Mouse (Mus musculus) CH12.LX (cell line): Measurements from ENCODE around the gene Fhl3. TPM values are rescaled to one million over a fixed set of nuclear protein-coding genes. Genes with fewer than 3 reads are reported as not detected.

ENCODE experiments used
- DNase-seq: peaks from one replicate; pipeline ENCODE4 v3.0.0-alpha.2; 2013; ENCODE audit errors: extremely low read depth
- H3K27ac ChIP-seq: 2 replicates; pipeline ENCODE4 v1.5.1; 2012; ENCODE audit warnings: low read depth, mild to moderate bottlenecking, control low read depth, moderate library complexity; ENCODE audit not compliant: insufficient read depth
- H3K27me3 ChIP-seq: replicated peaks from 2 replicates; pipeline ENCODE3; 2012; ENCODE audit warnings: inconsistent platforms
- H3K36me3 ChIP-seq, 2 experiments: replicated peaks in 1 of 2; 2 replicates each; pipeline versions ENCODE3 to v1.6.1; 2012; ENCODE audit warnings: inconsistent platforms in 1 of 2, low read length in 1 of 2, mild to moderate bottlenecking in 1 of 2, mixed read lengths in 1 of 2, moderate library complexity in 1 of 2; ENCODE audit not compliant: control insufficient read depth in 1 of 2, insufficient read depth in 1 of 2
- H3K4me1 ChIP-seq, 2 experiments: 2 replicates each; pipeline ENCODE4 v1.6.1; 2012; ENCODE audit warnings: inconsistent platforms in 1 of 2, moderate library complexity in 1 of 2; ENCODE audit not compliant: insufficient read depth in 2 of 2, control insufficient read depth in 1 of 2
- H3K4me2 ChIP-seq: 2 replicates; pipeline ENCODE4 v1.6.1; 2012; ENCODE audit warnings: low read depth, mild to moderate bottlenecking, control low read depth; ENCODE audit not compliant: poor library complexity, insufficient read depth, severe bottlenecking
- H3K4me3 ChIP-seq, 3 experiments: fragments of 150-350 bp in 1 of 3; sonication (generic) in 1 of 3; replicated peaks in 1 of 3; 2 replicates each; pipeline versions ENCODE3 to v1.5.1; 2011 to 2012; ENCODE audit warnings: low read depth in 2 of 3, low read length in 2 of 3, mild to moderate bottlenecking in 2 of 3, moderate library complexity in 2 of 3, control low read depth in 1 of 3, improper control_type of control experiment in 1 of 3, inconsistent platforms in 1 of 3, mixed read lengths in 1 of 3; ENCODE audit not compliant: poor library complexity in 1 of 3
- H3K79me2 ChIP-seq: replicated peaks from 2 replicates; pipeline ENCODE4 v1.6.1; 2012; ENCODE audit warnings: mild to moderate bottlenecking, moderate library complexity; ENCODE audit not compliant: control insufficient read depth, poor library complexity, insufficient read depth, severe bottlenecking; ENCODE audit errors: extremely low read depth
- H3K9ac ChIP-seq: 2 replicates; pipeline ENCODE4 v1.6.1; 2012; ENCODE audit warnings: low read depth, mild to moderate bottlenecking, control low read depth, moderate library complexity; ENCODE audit not compliant: insufficient read depth
- H3K9me3 ChIP-seq: replicated peaks from 2 replicates; pipeline ENCODE3; 2012; ENCODE audit warnings: low read length, inconsistent platforms, mixed read lengths
- CHD1 ChIP-seq: IDR thresholded peaks from 2 replicates; pipeline ENCODE4 v1.6.1; 2012; ENCODE audit warnings: low read depth, low read length, improper control_type of control experiment, inconsistent platforms
- CHD2 ChIP-seq: IDR thresholded peaks from 2 replicates; pipeline ENCODE4 v1.6.1; 2011; ENCODE audit warnings: low read length, improper control_type of control experiment
- CTCF ChIP-seq, 2 experiments: IDR thresholded peaks in 1 of 2; conservative IDR thresholded peaks in 1 of 2; 2 replicates each; pipeline ENCODE4 v1.5.1; 2011 to 2012; ENCODE audit warnings: low read depth in 2 of 2, low read length in 2 of 2, improper control_type of control experiment in 1 of 2, inconsistent platforms in 1 of 2, mild to moderate bottlenecking in 1 of 2, moderate library complexity in 1 of 2
- ELF1 ChIP-seq: IDR thresholded peaks from 2 replicates; pipeline ENCODE4 v1.6.1; 2014; ENCODE audit warnings: low read depth, mild to moderate bottlenecking, inconsistent platforms, low read length, improper control_type of control experiment
- EP300 ChIP-seq: IDR thresholded peaks from 2 replicates; pipeline ENCODE4 v1.6.1; 2011; ENCODE audit warnings: low read length, improper control_type of control experiment
- GABPA ChIP-seq: IDR thresholded peaks from 2 replicates; pipeline ENCODE4 v1.6.1; 2012; ENCODE audit warnings: low read depth, low read length, improper control_type of control experiment, inconsistent platforms; ENCODE audit not compliant: insufficient replicate concordance
- HCFC1 ChIP-seq: IDR thresholded peaks from 2 replicates; pipeline ENCODE4 v1.6.1; 2012; ENCODE audit warnings: low read depth, mild to moderate bottlenecking, inconsistent platforms, low read length, improper control_type of control experiment
- IRF4 ChIP-seq: IDR thresholded peaks from 2 replicates; pipeline ENCODE4 v1.6.1; 2014; ENCODE audit warnings: low read depth, mild to moderate bottlenecking, inconsistent platforms, low read length, improper control_type of control experiment
- JUN ChIP-seq: IDR thresholded peaks from 2 replicates; pipeline ENCODE4 v1.6.1; 2011; ENCODE audit warnings: low read depth, mild to moderate bottlenecking, low read length, improper control_type of control experiment, moderate library complexity; ENCODE audit not compliant: insufficient read depth
- JUND ChIP-seq: conservative IDR thresholded peaks from 2 replicates; pipeline ENCODE4 v1.6.1; 2011; ENCODE audit warnings: low read depth, low read length, improper control_type of control experiment
- KAT2A ChIP-seq: IDR thresholded peaks from 2 replicates; pipeline ENCODE4 v1.6.1; 2012; ENCODE audit warnings: low read length, improper control_type of control experiment, inconsistent platforms; ENCODE audit not compliant: insufficient replicate concordance
- MAFK ChIP-seq: IDR thresholded peaks from 2 replicates; pipeline ENCODE4 v1.6.1; 2011; ENCODE audit warnings: low read length, improper control_type of control experiment; ENCODE audit not compliant: insufficient replicate concordance
- MEF2A ChIP-seq: IDR thresholded peaks from 2 replicates; pipeline ENCODE4 v1.6.1; 2014; ENCODE audit warnings: low read depth, mild to moderate bottlenecking, inconsistent platforms, low read length, improper control_type of control experiment, borderline replicate concordance
- MXI1 ChIP-seq: IDR thresholded peaks from 2 replicates; pipeline ENCODE4 v1.6.1; 2011; ENCODE audit warnings: mild to moderate bottlenecking, low read depth, low read length, improper control_type of control experiment
- MYC ChIP-seq: IDR thresholded peaks from 2 replicates; pipeline ENCODE4 v1.6.1; 2011; ENCODE audit warnings: low read depth, mild to moderate bottlenecking, improper control_type of control experiment, low read length
- NRF1 ChIP-seq: IDR thresholded peaks from 2 replicates; pipeline ENCODE4 v1.6.1; 2014; ENCODE audit warnings: low read depth, mild to moderate bottlenecking, inconsistent platforms, low read length, improper control_type of control experiment, moderate library complexity
- PAX5 ChIP-seq: IDR thresholded peaks from 2 replicates; pipeline ENCODE4 v1.6.1; 2012; ENCODE audit warnings: low read length, inconsistent platforms, mixed read lengths
- POLR2A ChIP-seq: IDR thresholded peaks from 2 replicates; pipeline ENCODE4 v1.6.1; 2011; ENCODE audit warnings: low read depth, mild to moderate bottlenecking, improper control_type of control experiment, low read length
- SIN3A ChIP-seq: IDR thresholded peaks from 2 replicates; pipeline ENCODE4 v1.6.1; 2012; ENCODE audit warnings: low read length, improper control_type of control experiment, inconsistent platforms
- TBP ChIP-seq: conservative IDR thresholded peaks from 2 replicates; pipeline ENCODE4 v1.6.1; 2011; ENCODE audit warnings: low read depth, low read length, improper control_type of control experiment
- TCF12 ChIP-seq: IDR thresholded peaks from 2 replicates; pipeline ENCODE4 v1.6.1; 2014; ENCODE audit warnings: low read depth, mild to moderate bottlenecking, inconsistent platforms, low read length, improper control_type of control experiment
- UBTF ChIP-seq: IDR thresholded peaks from 2 replicates; pipeline ENCODE4 v1.6.1; 2012; ENCODE audit warnings: low read depth, mild to moderate bottlenecking, inconsistent platforms, low read length, improper control_type of control experiment, moderate library complexity
- ZKSCAN1 ChIP-seq: IDR thresholded peaks from 2 replicates; pipeline ENCODE4 v1.6.1; 2012; ENCODE audit warnings: low read depth, inconsistent platforms, low read length, improper control_type of control experiment, borderline replicate concordance
- ZMIZ1 ChIP-seq: IDR thresholded peaks from 2 replicates; pipeline ENCODE4 v1.6.1; 2012; ENCODE audit warnings: low read depth, mild to moderate bottlenecking, inconsistent platforms, low read length, improper control_type of control experiment
- dilution Hi-C: fragments of 300-500 bp; cut with MboI; formaldehyde crosslinking; loops from 2 replicates; pipeline ENCODE4 v1.14.3; 2020; ENCODE audit warnings: low sequenced_read_pairs; ENCODE audit not compliant: extremely low pct_unique_long_range_greater_than_20kb, extremely low pct_ligation_motif_present
- in situ Hi-C: fragments of 300-500 bp; cut with MboI; formaldehyde crosslinking; loops from 3 replicates; pipeline ENCODE4 v1.14.3; 2019; ENCODE audit warnings: low sequenced_read_pairs, low pct_ligation_motif_present, low pct_unique_long_range_greater_than_20kb, mixed read lengths
- polyA plus RNA-seq: library from polyadenylated mRNA; unstranded; fragments of >175 nt; gene quantifications from 2 replicates; pipeline ENCODE4 v1.2.1, GENCODE M21; 2012; ENCODE audit warnings: low read depth; ENCODE audit not compliant: insufficient read length
- total RNA-seq, 2 experiments: library from RNA; depleted of rRNA; stranded (reverse); fragments of 300-350 nt in 1 of 2; fragments of >200 nt in 1 of 2; gene quantifications; 2 replicates each; pipeline ENCODE4 v1.2.3; 2012 to 2014

Fhl3 gene
- total and polyA plus RNA-seq, 3 experiments: 4.1 to 20.8 (median 10.8) TPM

DNA sequence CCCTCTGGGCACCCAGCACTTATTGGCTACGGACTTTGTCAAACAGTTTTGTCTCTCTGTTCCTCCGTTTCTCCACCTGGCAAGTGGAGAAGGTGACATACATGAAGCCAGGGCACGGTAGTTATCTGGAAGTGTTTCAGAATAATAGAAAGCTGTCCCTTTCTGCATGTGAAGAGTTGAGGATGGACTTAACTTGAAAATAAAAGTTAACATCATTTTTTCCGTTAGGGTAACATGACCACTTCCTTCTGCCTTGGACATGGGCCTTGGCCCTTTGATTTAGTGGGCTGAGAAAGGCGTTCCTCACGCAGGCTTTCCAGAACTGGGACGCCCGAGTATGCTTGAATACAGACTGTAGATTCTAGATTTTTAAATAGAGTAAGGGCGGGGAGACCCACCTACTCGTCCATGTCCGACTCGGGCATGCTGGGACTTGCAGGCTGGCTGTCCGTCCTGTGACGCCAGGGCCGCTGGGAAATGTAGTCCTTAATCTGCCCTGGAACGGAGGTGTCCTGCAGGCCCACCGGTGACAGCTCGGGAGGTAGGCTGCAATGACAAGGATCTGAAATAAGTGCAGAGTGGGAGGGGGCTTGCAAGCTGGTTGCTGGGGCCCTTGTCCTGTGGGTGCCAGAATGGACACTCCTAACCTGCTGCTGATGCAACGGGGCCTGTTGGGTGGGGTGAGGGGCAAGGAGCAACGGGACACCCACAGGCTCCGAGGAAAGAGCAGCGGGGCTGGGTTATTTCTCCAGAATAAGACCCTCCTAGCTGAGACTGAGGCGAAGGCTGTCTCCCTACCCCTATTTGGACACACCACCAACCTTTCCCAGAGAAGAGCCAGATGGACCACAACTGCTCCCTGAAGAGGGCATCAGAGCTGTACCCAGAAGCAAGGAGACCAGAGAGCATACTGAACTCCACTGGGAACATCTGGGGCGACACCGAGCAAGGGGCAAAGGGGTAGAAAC lies 41.2 kb downstream of the Fhl3 start, which contains the start of gene Inpp5b:
Gene Inpp5b (plus strand): TSS at position 475 of the 968 bp plus-strand sequence.
- DNase-seq: peak; percentile 84
- peaks cover 4% of the 10 kb centered on the region; the same call in 1 of the 2 replicates for H3K79me2 ChIP-seq
- H3K27me3 ChIP-seq: no peaks in the 10 kb centered on the region
- TF ChIP-seq TCF12: peak; percentile 41; the same call in 1 of the 2 replicates
- TF ChIP-seq CHD1: peak; percentile 96
- no peak for TF ChIP-seq PAX5
- TF ChIP-seq NRF1: no peak
- TF ChIP-seq ZMIZ1: 0 out of 2 replicates have a peak, but pooled peaks have one; percentile 22
- TF ChIP-seq JUN: peak; percentile 84
- TF ChIP-seq HCFC1: peak; percentile 97
- no peak for TF ChIP-seq MYC
- peak; percentile 69 for TF ChIP-seq POLR2A
- no peak for TF ChIP-seq MAFK
- TF ChIP-seq MXI1: no peak; the same call in 1 of the 2 replicates
- TF ChIP-seq JUND: peak; percentile 78
- TF ChIP-seq SIN3A: peak; percentile 70
- TF ChIP-seq ZKSCAN1: no peak
- peak; percentile 44; the same call in 1 of the 2 replicates for TF ChIP-seq ELF1
- TF ChIP-seq KAT2A: peak; percentile 88; the same call in 1 of the 2 replicates
- TF ChIP-seq MEF2A: peak; percentile 71; the same call in 1 of the 2 replicates
- peak; percentile 74 for TF ChIP-seq CHD2
- peak; percentile 57 for TF ChIP-seq EP300
- peak; percentile 14; the same call in 1 of the 2 replicates for TF ChIP-seq IRF4
- TF ChIP-seq CTCF (conservative IDR thresholded peaks at IDR 0.05 in 1 of 2, IDR thresholded peaks at IDR 0.05 in 1 of 2; ENCODE audit: low read depth in 2 of 2, low read length in 2 of 2): peak in 1 of 2 experiments; percentile 17; a peak in 1 of 4 replicates
- TF ChIP-seq GABPA: no peak; the same call in 1 of the 2 replicates
- TF ChIP-seq TBP: peak; percentile 61
- TF ChIP-seq UBTF: 0 out of 2 replicates have a peak, but pooled peaks have one; percentile 39
- H3K9ac ChIP-seq: peak within 1 kb of the TSS; percentile 68
- peak within 1 kb of the TSS; percentile 72 for H3K4me2 ChIP-seq
- dilution Hi-C loops (no loop called here), in situ Hi-C loops (no loop called here)
- peaks cover 19 to 39% of the 10 kb centered on the region in 2 experiments for H3K36me3 ChIP-seq
- H3K4me1 ChIP-seq: peaks cover 26 to 67% of the 10 kb centered on the region in 2 experiments
- peak within 1 kb of the TSS; percentile 75 to 94 (median 80) for H3K4me3 ChIP-seq
- H3K9me3 ChIP-seq: no peaks in the 10 kb centered on the region
- peak within 1 kb of the TSS; percentile 69 for H3K27ac ChIP-seq
